Mouse (Mus musculus): ENCODE results near the gene Trappc2.

Gene Trappc2

DNA sequence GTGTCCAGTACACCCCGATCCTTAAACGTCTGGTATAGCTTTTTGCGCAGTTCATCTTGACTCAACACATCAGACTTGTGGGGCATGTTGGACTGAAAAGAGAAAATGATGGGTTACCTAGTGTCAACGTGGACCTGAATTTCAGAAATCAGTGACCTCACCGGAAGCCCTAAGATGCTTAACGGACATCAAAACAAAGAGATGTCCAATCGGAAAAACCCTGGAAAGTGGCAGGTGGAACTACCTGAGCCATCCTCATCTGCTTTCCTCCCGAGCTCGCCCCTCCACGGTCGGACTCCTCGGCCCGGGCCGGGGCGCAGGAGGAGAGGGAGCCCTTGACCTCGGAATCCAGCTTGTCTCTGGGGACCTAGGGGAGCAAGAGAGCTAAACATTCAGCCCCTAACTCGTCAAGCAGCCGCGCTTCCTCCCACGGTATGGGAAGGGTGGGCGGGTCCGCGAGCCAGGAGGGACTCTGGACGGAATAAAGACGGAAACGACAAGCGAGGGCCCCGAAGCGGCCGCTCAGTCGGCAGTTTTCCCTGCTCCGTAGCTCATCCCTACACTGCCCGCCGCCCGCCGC is at the start of gene Trappc2:
TSS of gene Trappc2 (plus strand) at position 539 of the 580 bp plus-strand sequence.
- no peak for DNase-seq

DNA sequence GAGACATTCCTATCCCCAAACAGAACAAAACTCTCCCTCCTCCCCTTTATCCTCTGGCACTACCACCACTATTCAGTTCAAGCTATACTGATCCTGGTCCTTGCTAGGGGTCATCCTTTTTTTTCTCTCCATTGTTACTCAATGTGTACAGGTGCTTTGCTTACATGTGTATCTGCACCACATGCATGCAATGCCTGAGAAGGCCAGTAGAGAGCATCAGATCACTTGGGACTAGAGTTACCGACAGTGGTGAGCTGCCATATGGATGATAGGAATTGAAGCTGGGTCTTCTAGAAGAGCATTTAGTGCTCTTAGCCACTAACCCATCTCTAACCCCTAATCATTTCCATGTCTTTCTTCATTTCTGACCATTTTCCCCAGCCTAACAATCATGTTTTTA is 46.6 kb upstream of the Trappc2 start:
- DNase-seq = no peak

DNA sequence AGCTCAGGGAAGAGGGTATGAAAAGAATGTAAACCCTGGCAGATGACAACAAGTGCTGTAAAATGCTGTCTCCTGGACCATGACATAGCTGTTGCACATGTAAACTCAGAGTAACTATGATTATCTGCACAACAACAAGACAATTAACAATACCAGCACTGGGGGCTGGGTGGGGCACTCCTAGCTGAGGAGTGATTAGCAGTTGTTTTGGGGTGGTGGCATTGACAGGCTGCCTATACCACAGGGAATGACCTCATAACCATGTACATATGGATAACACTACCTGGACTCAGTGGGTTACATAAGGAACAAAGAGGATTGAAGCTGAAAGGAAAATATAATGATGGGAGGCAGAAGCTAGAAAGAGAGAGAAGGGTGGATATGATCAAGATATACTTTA is 32.5 kb upstream of the Trappc2 start:
- no peak for DNase-seq

DNA sequence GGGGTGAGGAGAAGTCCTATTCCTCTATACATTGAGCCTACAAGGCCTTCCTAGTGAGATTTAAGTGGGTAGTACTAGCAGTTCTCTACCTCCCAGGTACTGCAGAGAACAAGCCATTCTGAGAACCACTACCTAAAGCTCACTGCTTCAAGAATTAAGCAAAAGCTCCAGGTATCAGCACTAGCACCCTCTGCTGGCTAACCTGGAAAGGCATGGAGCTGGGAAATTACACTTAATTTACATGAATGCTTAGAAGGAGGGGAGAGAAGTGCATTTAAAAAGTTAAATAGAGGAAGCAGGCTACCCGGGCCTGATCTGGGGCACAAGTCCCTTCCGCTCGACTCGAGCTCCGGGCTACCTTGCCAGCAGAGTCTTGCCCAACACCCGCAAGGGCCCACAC is 24.2 kb upstream of the Trappc2 start:
- DNase-seq = no peak

DNA sequence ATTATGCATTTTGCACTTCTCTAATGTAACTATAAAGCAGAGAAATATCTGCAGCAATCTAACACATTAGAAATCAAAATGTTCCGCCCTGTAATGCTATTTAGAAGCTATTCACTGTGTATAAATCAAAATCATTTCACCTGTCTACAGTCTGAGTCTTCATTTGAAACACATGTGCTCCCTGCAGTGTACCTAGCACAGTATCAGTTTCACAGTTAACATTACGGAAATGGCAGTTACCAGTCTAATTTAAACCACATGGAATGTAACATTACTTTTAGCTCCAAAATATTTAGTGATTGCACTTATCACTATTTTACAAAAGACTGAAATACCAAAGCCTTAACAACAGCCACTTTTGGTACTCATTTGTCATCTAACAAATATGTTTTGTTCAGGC is 5.6 kb upstream of the Trappc2 start:
- DNase-seq = no peak

DNA sequence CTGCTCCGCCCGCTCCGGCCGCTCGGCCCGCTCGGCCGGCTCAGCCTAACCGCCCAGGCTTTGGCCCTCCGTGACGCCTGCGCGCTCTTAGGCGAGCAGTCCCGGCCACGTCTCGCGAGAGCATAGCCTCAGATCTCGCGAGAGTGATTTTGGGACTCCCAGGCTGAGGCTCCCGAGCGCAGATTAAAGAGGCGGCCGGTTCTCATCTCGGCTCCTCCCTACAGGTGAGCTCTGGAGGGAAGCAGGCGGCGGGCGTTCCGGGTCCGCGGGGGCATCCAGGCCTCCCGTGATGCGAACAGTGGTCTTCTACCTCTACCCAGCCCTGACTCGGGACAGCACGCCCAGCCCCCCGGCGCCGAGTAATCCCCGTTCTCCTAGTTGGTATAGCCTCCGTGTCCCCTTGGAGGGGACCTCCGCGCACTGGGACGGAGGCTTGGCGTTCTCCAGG is 266 bp downstream of the Trappc2 start, which contains the start of gene Ofd1:
TSS of gene Ofd1 (minus strand) at position 89 of the 448 bp plus-strand sequence.
- peak; percentile 79 for DNase-seq

DNA sequence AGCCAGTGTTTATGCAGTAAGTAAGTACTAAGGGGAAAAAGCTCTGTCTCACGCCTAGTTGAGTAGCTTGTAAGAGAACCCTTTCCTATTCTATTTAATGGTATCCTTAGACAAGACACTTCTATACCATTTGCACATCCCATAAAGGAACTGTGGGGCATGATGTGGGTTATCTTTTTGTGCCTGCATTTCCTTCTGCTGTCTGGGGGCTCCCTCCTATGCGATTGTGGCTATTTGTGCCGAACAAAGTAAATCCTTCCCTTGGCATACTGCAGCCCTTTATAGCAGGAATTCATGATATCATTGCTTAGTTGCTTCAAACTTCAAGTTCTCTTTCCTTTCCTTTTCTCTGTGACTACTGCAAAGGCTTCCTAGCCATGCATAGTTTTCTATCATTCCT is 4.2 kb downstream of the Trappc2 start:
- DNase-seq = no peak

DNA sequence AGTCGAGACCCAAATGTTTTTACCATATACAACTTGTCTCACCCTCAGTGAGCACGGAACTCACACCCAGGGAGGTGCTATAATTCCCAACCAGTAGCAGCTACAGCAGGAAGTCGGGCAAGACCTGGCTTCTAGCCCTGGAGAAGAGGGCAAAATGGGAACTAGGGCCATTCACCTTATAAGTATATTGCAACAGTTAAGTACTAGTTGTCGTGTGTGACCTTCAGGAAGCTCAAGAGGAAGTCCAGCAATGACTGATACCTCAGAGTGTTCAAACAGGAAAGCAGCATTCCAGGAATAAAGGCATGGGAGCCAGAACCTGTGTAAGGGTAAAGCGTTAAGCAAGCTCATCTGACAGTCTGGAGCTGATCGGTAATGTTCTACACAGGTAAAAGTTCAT is 13.2 kb downstream of the Trappc2 start:
- DNase-seq = no peak

DNA sequence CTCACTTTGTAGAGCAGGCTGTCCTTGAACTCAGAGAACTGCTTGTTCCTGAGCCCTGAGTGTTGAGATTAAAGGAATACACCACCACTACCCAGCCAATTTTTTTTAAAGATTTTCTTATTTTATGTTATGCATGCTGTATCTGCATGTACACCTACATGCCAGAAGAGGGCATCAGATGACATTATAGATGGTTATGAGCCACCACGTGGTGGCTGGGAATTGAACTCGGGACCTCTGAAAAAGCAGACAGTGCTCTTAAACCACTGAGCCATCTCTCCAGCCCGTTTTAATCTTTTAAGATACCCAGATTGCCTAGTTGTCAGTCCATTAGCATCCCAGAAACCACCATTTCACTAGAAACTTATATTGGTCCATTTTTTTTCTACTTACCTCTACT is 14.0 kb downstream of the Trappc2 start:
- DNase-seq = no peak

DNA sequence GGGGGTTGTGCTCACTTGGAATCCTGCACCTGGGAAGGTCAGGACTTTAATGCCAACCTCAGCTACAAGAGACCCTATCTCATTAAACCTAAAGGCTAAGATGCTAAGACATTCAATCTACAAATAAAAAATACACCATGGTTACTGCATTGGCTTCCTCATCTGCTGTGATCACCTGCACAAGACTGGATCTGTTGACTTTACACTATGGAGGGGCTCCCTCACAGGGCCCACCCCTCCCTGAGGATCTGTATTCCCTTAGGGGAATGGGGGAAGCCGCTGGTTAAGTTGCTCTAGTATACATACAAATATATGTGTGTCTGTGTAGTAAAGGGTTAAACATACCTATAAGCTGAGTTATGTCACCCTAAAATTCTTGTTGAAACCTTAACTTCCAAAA is 15.2 kb downstream of the Trappc2 start:
- no peak for DNase-seq

DNA sequence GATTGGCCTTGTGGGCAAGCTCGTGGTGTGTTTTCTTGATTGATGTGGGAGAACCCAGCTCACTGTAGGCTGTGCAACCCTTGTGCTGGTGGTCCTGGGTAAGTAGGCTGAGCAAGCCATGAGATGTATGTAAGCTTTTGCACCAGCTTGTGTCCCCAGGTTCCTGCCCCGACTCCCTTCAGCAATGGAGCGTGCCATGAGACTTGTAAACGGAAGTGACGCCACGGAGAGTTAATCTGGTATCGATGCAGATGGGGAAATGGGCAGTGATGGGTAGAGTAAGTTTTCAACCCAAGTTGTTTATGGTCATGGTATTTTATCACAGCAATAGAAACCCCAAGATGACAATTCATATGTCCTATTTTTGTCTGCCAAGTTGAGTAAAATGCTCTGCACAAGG is 27.9 kb downstream of the Trappc2 start:
- no peak for DNase-seq

DNA sequence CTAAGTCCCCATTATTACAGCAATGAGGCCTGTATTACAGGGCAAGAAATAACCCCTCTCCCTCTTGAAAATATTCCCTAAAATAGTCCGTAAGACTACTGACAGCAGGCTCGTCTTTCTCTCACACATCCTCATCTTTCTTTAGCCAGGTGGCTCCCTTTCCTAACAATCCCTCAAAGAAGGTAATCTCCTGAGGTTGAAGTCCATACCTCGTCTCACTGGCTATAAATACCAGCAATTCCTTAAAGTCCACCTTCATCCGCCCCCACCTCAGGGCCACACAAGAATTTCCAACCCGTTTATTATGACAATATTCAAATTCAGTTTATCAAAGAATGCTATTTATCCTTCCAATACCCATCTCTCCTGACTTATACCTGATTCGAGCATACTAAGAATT is 32.2 kb downstream of the Trappc2 start:
- no peak for DNase-seq

DNA sequence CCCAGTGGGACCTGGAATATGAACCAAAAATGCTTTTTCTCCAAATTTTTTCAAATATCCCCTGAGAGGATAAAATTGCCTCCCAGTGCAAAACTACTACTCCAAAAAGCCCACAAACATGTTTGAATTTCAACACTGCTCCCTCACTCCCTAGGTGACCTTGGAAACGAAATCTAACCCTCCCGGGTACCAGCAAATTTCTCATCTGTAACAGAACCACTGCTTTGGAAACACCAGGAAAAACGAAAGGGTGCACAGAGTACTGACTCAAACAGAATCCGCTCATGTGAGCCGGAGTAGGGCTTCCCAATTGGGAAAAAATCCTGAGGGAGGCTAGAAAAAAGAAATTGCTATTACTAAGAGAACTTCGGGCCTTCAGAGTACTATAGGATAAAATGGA is 37.0 kb downstream of the Trappc2 start:
- no peak for DNase-seq

DNA sequence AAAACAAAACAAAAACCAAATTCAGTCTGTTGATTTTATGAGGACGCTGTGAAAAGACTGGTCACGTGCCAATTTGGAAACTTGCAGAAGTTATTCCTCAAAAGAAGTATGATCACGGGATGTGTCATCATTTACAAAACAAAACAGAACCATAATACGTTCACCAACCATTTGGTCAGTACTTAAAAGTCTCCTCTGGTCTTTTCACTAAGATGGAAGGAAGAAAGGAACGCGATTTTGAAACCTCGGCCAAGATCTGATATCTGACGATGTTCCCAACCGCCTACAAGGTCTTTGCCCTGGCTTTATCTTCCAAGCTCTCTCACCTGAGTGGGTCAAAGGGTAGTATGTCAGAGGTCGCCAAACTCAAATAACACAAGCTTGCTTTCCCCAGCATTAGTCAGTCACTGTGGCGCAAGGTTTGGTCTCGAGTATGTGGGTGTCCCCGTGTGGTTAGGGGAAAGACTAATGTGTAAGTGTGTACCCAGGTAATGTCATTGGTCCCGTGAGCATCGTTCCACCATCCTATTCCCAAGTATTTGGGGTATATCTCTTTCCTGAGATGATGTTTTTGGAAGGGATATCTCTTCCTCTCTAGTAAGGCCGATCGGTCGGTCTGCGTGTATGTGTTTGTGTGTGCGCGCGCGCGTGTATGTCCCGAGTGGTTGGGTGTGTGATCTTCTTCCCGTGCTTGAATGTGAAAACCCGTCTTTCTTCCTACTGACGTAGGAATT is 38.4 kb downstream of the Trappc2 start:
- DNase-seq = peak; percentile 2

DNA sequence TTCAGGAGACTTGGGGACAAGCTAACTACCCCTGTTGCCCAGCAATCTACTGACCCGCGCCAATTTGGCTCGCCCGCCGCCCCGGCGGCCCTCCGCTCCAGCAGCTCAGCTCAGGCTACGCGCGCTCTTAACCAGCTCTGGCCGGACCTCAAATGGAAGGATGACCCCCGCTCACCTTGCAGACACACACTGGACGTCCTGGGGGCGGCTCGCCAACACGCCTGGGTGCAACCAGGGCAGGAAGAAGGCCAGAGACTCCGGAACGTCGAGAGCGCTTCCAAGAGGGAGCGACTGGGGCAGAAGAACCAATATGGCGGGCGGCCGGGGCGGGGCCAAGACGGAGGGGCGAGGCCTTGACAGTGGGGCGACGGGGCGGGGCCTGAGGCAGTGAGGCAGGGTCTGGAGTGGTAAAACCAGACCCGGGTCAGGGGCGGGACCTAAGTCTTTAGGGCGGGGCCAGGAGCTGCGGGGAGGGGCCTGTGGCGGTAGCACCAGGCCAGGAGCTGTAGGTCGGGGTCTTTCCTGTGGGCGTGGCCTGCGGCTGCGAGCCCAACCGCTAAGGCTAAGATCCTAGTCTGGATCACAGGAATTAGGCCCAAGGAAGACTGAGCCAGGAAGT is 39.1 kb downstream of the Trappc2 start, which contains the start of gene Rab9:
TSS of gene Rab9 (minus strand) at position 503 of the 619 bp plus-strand sequence.
- peak; percentile 86 for DNase-seq

DNA sequence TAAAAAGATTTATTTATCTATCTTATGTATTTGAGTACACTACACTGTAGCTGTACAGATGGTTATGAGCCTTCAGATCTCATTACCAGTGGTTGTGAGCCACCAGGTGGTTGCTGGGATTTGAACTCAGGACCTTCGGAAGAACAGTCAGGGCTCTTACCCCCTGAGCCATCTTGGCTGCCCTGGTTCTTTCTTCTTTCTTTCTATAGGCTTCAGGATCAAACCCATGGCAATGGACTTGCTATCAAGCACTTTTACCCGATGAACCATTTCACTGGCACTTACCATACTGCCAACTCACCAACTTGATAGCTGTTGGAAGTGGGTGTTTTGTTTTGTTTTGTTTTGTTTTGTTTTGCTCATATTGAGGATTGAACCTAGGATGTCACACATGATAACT is 54.7 kb downstream of the Trappc2 start:
- DNase-seq = no peak

DNA sequence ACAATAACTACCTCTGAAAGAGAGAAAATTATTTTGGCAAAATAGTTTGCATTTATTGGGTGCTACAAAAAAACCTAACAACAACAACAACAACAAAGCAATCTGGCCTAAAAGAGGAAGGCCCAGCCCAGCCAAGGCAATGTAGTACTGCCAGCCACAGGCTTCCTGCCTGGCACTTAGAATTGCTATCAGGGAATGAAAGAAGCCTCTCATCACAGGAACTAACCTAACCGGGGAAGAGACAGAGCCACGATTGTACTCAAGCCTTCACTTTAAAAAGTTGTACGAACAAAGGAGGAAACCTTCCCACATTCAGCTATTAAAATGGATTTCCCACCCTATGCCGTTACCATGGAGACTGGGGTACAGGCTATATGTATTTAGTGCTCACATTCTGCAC is 57.4 kb downstream of the Trappc2 start:
- no peak for DNase-seq

DNA sequence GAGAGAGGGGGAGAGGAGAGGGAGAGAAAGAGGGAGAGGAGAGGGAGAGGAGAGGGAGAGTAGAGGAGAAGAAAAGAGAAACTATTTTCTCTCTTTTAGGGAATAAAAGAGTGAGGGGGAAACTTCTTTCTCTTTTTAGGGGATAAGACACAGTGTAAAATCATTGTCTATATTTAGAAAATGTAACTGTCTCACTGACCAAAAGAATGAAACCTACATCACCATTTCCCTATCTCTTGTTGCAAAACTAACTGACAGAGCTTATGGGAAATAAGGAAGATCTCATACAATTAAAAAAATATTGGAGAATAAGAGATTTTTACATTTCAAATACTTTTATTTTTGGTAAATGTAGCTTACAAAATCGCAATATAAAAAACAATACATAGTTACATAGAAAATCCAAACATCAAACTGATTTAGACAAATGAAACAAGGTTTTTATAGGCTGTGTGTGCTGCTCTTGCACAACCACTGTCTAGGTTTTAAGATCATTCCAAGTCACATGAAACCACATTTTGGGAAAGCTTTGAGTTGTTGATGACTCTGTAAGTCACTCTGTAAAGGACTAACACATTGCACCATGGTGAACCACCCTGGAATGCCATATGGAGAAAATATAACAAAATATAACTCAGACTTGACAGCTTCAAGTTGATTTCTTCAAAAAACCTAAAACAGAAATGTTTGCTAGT is 59.3 kb downstream of the Trappc2 start:
- DNase-seq = no peak

Measured in right cerebral cortex, postnatal 4 days (tissue).